Mouse (Mus musculus) testis, postnatal 10 days (tissue): Measurements from ENCODE around the gene Nadsyn1.

Source experiments
- DNase-seq: peaks from one replicate; pipeline ENCODE4 v3.0.0; 2021; ENCODE audit warnings: low spot score

The Nadsyn1 gene

GRCm38 (mm10) chr7:143801195-143802065 lies 21.2 kb downstream of the Nadsyn1 start:
- no peak for DNase-seq

GRCm38 (mm10) chr7:143800770-143801169 lies 21.9 kb downstream of the Nadsyn1 start:
- no peak for DNase-seq

GRCm38 (mm10) chr7:143798783-143799182 lies 23.9 kb downstream of the Nadsyn1 start:
- DNase-seq: no peak

GRCm38 (mm10) chr7:143793121-143793520 lies 29.5 kb downstream of the Nadsyn1 start:
- peak; percentile 71 for DNase-seq

GRCm38 (mm10) chr7:143792336-143792985 lies 30.2 kb downstream of the Nadsyn1 start:
- no peak for DNase-seq

- peak; percentile 85 for DNase-seq
These were observed 38.4 kb downstream of the Nadsyn1 start, which contains the start of gene Mrgpre for GRCm38 (mm10) chr7:143783996-143784829. Gene Mrgpre, minus strand, starts transcription at chr7:143784500.

- DNase-seq: no peak
These were observed 39.2 kb downstream of the Nadsyn1 start for GRCm38 (mm10) chr7:143783378-143783995.

- no peak for DNase-seq
These were observed 45.3 kb downstream of the Nadsyn1 start for GRCm38 (mm10) chr7:143777375-143777774.

- DNase-seq: no peak
These were observed 46.5 kb downstream of the Nadsyn1 start for GRCm38 (mm10) chr7:143776137-143776536.

GRCm38 (mm10) chr7:143769461-143769860 lies 53.2 kb downstream of the Nadsyn1 start:
- no peak for DNase-seq

GRCm38 (mm10) chr7:143768267-143768666 lies 54.4 kb downstream of the Nadsyn1 start:
- DNase-seq: no peak

- no peak for DNase-seq
These were observed 55.8 kb downstream of the Nadsyn1 start, which contains the start of gene Mrgprg for GRCm38 (mm10) chr7:143766893-143767292. Gene Mrgprg, minus strand, starts transcription at chr7:143766993.

- no peak for DNase-seq
These were observed 57.6 kb downstream of the Nadsyn1 start for GRCm38 (mm10) chr7:143764876-143765530.

- DNase-seq: no peak
These were observed 58.9 kb downstream of the Nadsyn1 start for GRCm38 (mm10) chr7:143763794-143764193.

- DNase-seq: no peak
These were observed 63.7 kb downstream of the Nadsyn1 start for GRCm38 (mm10) chr7:143758956-143759355.

- no peak for DNase-seq
These were observed 65.0 kb downstream of the Nadsyn1 start for GRCm38 (mm10) chr7:143757696-143758095.

- DNase-seq: peak; percentile 86
These were observed 65.6 kb downstream of the Nadsyn1 start for GRCm38 (mm10) chr7:143757027-143757390.

GRCm38 (mm10) chr7:143756125-143757026 lies 66.3 kb downstream of the Nadsyn1 start, which contains the start of gene Osbpl5:
Gene Osbpl5, minus strand, starts transcription at chr7:143756985.
- no peak for DNase-seq

GRCm38 (mm10) chr7:143755357-143756124 lies 67.1 kb downstream of the Nadsyn1 start:
- peak; percentile 51 for DNase-seq
